ENCODE assay signal across 9 mouse cellular contexts in genomic region chr1:58613786-58614185, GRCm38 (mm10). TPM values are rescaled to one million over a fixed set of nuclear protein-coding genes. Genes with fewer than 3 reads are reported as not detected.
DNase-seq lines count a peak whose midpoint lies in the region; ATAC-seq lines count a peak whose summit lies in the region.
"Had no signal": no experiment of that assay in that cellular context is flagged by ENCODE, and none has a peak within 500 bp of the region (broad histone marks: within the 10 kb centered on the region; RNA-seq: fewer than 3 reads in every experiment).

No protein-coding gene starts in this region.

- peak; percentile 20 to 53 for DNase-seq in heart, adult 18-20 months
- DNase-seq in midbrain, embryonic 10.5 days (ENCODE audit: low spot score), result peak; percentile 14
- DNase-seq in midbrain, embryonic 14.5 days, result no peak
- peak; percentile 16 for DNase-seq in T-cell, adult 2 months (ENCODE audit: low spot score)
- DNase-seq in thymus, postnatal 10 days (ENCODE audit: low spot score in 2 of 2), result peak; percentile 32 to 51
- DNase-seq in left cerebral cortex, postnatal 10 days (ENCODE audit: extremely low spot score in 1 of 2, low spot score in 2 of 2), result no peak
- DNase-seq: adrenal gland, postnatal 14 days had no signal

- no peak overlapping the region for H3K4me3 ChIP-seq in heart, embryonic 12.5 days
- H3K4me3 ChIP-seq in midbrain, embryonic 10.5 days, result no peak overlapping the region
- H3K4me3 ChIP-seq in midbrain, embryonic 14.5 days (replicated peaks; ENCODE audit: low read depth, low read length), result no peak overlapping the region

- WGBS in heart, embryonic 12.5 days, result 76% methylated on average over 6 of the region's 6 CpGs
- WGBS in midbrain, embryonic 10.5 days, result 82% methylated on average over 6 of the region's 6 CpGs
- WGBS in midbrain, embryonic 14.5 days, result 87% methylated on average over 6 of the region's 6 CpGs

- no peak overlapping the region for H3K9ac ChIP-seq in heart, embryonic 12.5 days
- no peak overlapping the region for H3K9ac ChIP-seq in midbrain, embryonic 14.5 days (replicated peaks; ENCODE audit: low read length)

- no peaks in the 10 kb centered on the region for H3K4me1 ChIP-seq in heart, embryonic 12.5 days (replicated peaks)
- H3K4me1 ChIP-seq in midbrain, embryonic 10.5 days, result no peaks in the 10 kb centered on the region
- no peaks in the 10 kb centered on the region for H3K4me1 ChIP-seq in midbrain, embryonic 14.5 days (ENCODE audit: control insufficient read depth, insufficient read depth, low read length)

- intact Hi-C loops in left cerebral cortex, postnatal 10 days (cut with DNase I), result no loop called here

- no peak for ATAC-seq in heart, embryonic 12.5 days (ENCODE audit: insufficient number of reproducible peaks, low FRiP score)
- ATAC-seq in midbrain, embryonic 14.5 days (ENCODE audit: low FRiP score, low TSS enrichment), result no peak
- no peak for ATAC-seq in activated CD4-positive, CD25-positive, alpha-beta regulatory T cell, adult 4 months

- H3K27me3 ChIP-seq in heart, embryonic 12.5 days (replicated peaks), result no peaks in the 10 kb centered on the region
- H3K27me3 ChIP-seq in midbrain, embryonic 10.5 days (ENCODE audit: low read depth, poor library complexity, severe bottlenecking), result no peaks in the 10 kb centered on the region
- no peaks in the 10 kb centered on the region for H3K27me3 ChIP-seq in midbrain, embryonic 14.5 days (ENCODE audit: control insufficient read depth, insufficient read depth, low read length)

- peaks cover 1% of the 10 kb centered on the region; the same call in 1 of the 2 replicates for H3K9me3 ChIP-seq in heart, embryonic 12.5 days (replicated peaks)
- 0 out of 2 replicates have a peak, but pooled peaks cover under 1% of the 10 kb centered on the region for H3K9me3 ChIP-seq in midbrain, embryonic 10.5 days (replicated peaks)
- H3K9me3 ChIP-seq in midbrain, embryonic 14.5 days (ENCODE audit: control insufficient read depth, low read length), result no peaks in the 10 kb centered on the region

- no peak overlapping the region for H3K27ac ChIP-seq in heart, embryonic 12.5 days (ENCODE audit: poor library complexity, severe bottlenecking)
- no peak overlapping the region for H3K27ac ChIP-seq in midbrain, embryonic 10.5 days (replicated peaks)
- no peak overlapping the region for H3K27ac ChIP-seq in midbrain, embryonic 14.5 days (replicated peaks; ENCODE audit: low read depth, low read length)

- H3K4me2 ChIP-seq in heart, embryonic 12.5 days, result no peak overlapping the region
- H3K4me2 ChIP-seq in midbrain, embryonic 14.5 days (ENCODE audit: low read length), result no peak overlapping the region

- no peaks in the 10 kb centered on the region for H3K36me3 ChIP-seq in heart, embryonic 12.5 days
- no peaks in the 10 kb centered on the region for H3K36me3 ChIP-seq in midbrain, embryonic 10.5 days
- H3K36me3 ChIP-seq in midbrain, embryonic 14.5 days (ENCODE audit: control insufficient read depth, insufficient read depth, low read length), result no peaks in the 10 kb centered on the region

RNA-seq across cellular contexts. Expression of gene Ndufb3, which starts 27.6 kb away (rescaled TPM):
- total RNA-seq in heart, adult 18-20 months (2021), result 100 to 1,000 TPM; 339 to 354 TPM
- 220 and 223 TPM in 2 replicates for polyA plus RNA-seq in heart, embryonic 12.5 days (2016; fragmentation: Nextera tagmentation; extraction: Ambion mirVana)
- polyA plus RNA-seq in midbrain, embryonic 10.5 days (2016; fragmentation: Nextera tagmentation; extraction: Ambion mirVana), result 144 and 148 TPM in 2 replicates
- 174 and 210 TPM in 2 replicates for polyA plus RNA-seq in midbrain, embryonic 14.5 days (2014; fragmentation: Nextera tagmentation; extraction: Ambion mirVana)
- polyA plus RNA-seq in activated CD4-positive, CD25-positive, alpha-beta regulatory T cell, adult 4 months (2017; shearing (Covaris generic)), result 10 to 100 TPM; 77.5 to 93.6 TPM
- 10 to 100 TPM; 91.0 to 99.5 TPM for total RNA-seq in left cerebral cortex, postnatal 10 days (2021)

RNA-seq across cellular contexts. Expression of gene Fam126b, which starts 27.7 kb away (rescaled TPM):
- 10 to 100 TPM; 13.8 to 14.1 TPM for total RNA-seq in heart, adult 18-20 months (2021)
- polyA plus RNA-seq in heart, embryonic 12.5 days (2016; fragmentation: Nextera tagmentation; extraction: Ambion mirVana), result 4.5 and 4.9 TPM in 2 replicates
- 5.2 and 7.7 TPM in 2 replicates for polyA plus RNA-seq in midbrain, embryonic 10.5 days (2016; fragmentation: Nextera tagmentation; extraction: Ambion mirVana)
- 17.9 and 18.7 TPM in 2 replicates for polyA plus RNA-seq in midbrain, embryonic 14.5 days (2014; fragmentation: Nextera tagmentation; extraction: Ambion mirVana)
- polyA plus RNA-seq in activated CD4-positive, CD25-positive, alpha-beta regulatory T cell, adult 4 months (2017; shearing (Covaris generic)), result 10 to 100 TPM in 1 of 2 experiments, 1 to 10 TPM in 1; 9.3 to 10.2 TPM
- total RNA-seq in left cerebral cortex, postnatal 10 days (2021), result 10 to 100 TPM; 68.6 to 70.4 TPM

Comparison
In these comparisons a context has a peak if more than half of its experiments do, and no peak if none do; other contexts are left out.
1. DNase-seq: peak in heart, adult 18-20 months (2 of 2), midbrain, embryonic 10.5 days (single experiment), T-cell, adult 2 months (single experiment) and thymus, postnatal 10 days (2 of 2); none in midbrain, embryonic 14.5 days (single experiment) and left cerebral cortex, postnatal 10 days (0 of 2).